Mouse (Mus musculus) kidney, postnatal 4 days (tissue): ENCODE results near the gene Xylt1.

Source experiments
- DNase-seq, 2 experiments: peaks; one replicate each; pipeline ENCODE4 v3.0.0; 2021; ENCODE audit warnings: mixed read lengths in 2 of 2

Xylt1 gene

GRCm38 (mm10) chr7:117435730-117436441 lies 55.1 kb downstream of the Xylt1 start:
- DNase-seq, result no peak

GRCm38 (mm10) chr7:117436892-117437291 lies 56.1 kb downstream of the Xylt1 start:
- no peak for DNase-seq

GRCm38 (mm10) chr7:117440994-117441393 lies 60.2 kb downstream of the Xylt1 start:
- DNase-seq, result peak in 1 of 2 experiments; percentile 28

- no peak for DNase-seq
These were observed 61.9 kb downstream of the Xylt1 start for GRCm38 (mm10) chr7:117442639-117443038.

GRCm38 (mm10) chr7:117443215-117443614 lies 62.4 kb downstream of the Xylt1 start:
- no peak for DNase-seq

- no peak for DNase-seq
These were observed 64.7 kb downstream of the Xylt1 start for GRCm38 (mm10) chr7:117445471-117445870.

GRCm38 (mm10) chr7:117449605-117450004 lies 68.8 kb downstream of the Xylt1 start:
- DNase-seq, result no peak

GRCm38 (mm10) chr7:117451212-117451611 lies 70.4 kb downstream of the Xylt1 start:
- peak in 1 of 2 experiments; percentile 27 for DNase-seq

GRCm38 (mm10) chr7:117452269-117452668 lies 71.5 kb downstream of the Xylt1 start:
- DNase-seq, result no peak

- no peak for DNase-seq
These were observed 74.2 kb downstream of the Xylt1 start for GRCm38 (mm10) chr7:117454789-117455548.

- DNase-seq, result peak; percentile 37 to 60
These were observed 81.6 kb downstream of the Xylt1 start for GRCm38 (mm10) chr7:117462196-117462935.

GRCm38 (mm10) chr7:117464956-117465355 lies 84.2 kb downstream of the Xylt1 start:
- no peak for DNase-seq

GRCm38 (mm10) chr7:117466006-117466780 lies 85.4 kb downstream of the Xylt1 start:
- no peak for DNase-seq

GRCm38 (mm10) chr7:117470243-117470802 lies 89.5 kb downstream of the Xylt1 start:
- peak in 1 of 2 experiments; percentile 10 for DNase-seq

- DNase-seq, result peak; percentile 18 to 52
These were observed 91.4 kb downstream of the Xylt1 start for GRCm38 (mm10) chr7:117472055-117472780.

- peak; percentile 39 to 44 for DNase-seq
These were observed 92.3 kb downstream of the Xylt1 start for GRCm38 (mm10) chr7:117472781-117473743.

GRCm38 (mm10) chr7:117474302-117474701 lies 93.5 kb downstream of the Xylt1 start:
- DNase-seq, result no peak

- DNase-seq, result no peak
These were observed 94.3 kb downstream of the Xylt1 start for GRCm38 (mm10) chr7:117475106-117475505.

- no peak for DNase-seq
These were observed 98.2 kb downstream of the Xylt1 start for GRCm38 (mm10) chr7:117478937-117479336.

- DNase-seq, result no peak
These were observed 100.1 kb downstream of the Xylt1 start for GRCm38 (mm10) chr7:117480831-117481230.
